Mouse (Mus musculus) cerebellum, adult 18-20 months (tissue): ENCODE measurements at regions not wholly inside any gene's neighbourhood (a gene's known extent, or its start where the extent isn't known, plus 50 kb on each side); places are given as distances from the start of the nearest gene placed in this dataset.
"Not testable (repeated sequence)": the region's sequence is repeated elsewhere in the genome, so short reads cannot be mapped to it uniquely, and the experiment has no call there.

Experiments used
- DNase-seq, 2 experiments: peaks; one replicate each; pipeline ENCODE4 v3.0.0; 2021

GRCm38 (mm10) chr5:7428291-7428690, 83.7 kb upstream of the Zfp804b start:
- no peak for DNase-seq

GRCm38 (mm10) chr5:7436461-7436860, 91.9 kb upstream of the Zfp804b start:
- DNase-seq, result no peak

GRCm38 (mm10) chr5:7448001-7448400, 103.4 kb upstream of the Zfp804b start:
- DNase-seq, result no peak

GRCm38 (mm10) chr5:7454896-7455295, 110.3 kb upstream of the Zfp804b start:
- no peak for DNase-seq

GRCm38 (mm10) chr5:7457102-7457501, 112.5 kb upstream of the Zfp804b start:
- DNase-seq, result no peak

GRCm38 (mm10) chr5:7489150-7489549, 144.6 kb upstream of the Zfp804b start:
- no peak for DNase-seq

GRCm38 (mm10) chr5:7489602-7490001, 145.0 kb upstream of the Zfp804b start:
- no peak for DNase-seq

GRCm38 (mm10) chr5:7517520-7518181, 173.1 kb upstream of the Zfp804b start:
- DNase-seq, result no peak

- DNase-seq, result no peak
Observed at GRCm38 (mm10) chr5:7532686-7533199, 188.2 kb upstream of the Zfp804b start.

- DNase-seq, result no peak
Observed at GRCm38 (mm10) chr5:7539812-7540645, 195.5 kb upstream of the Zfp804b start.

GRCm38 (mm10) chr5:7540646-7541038, 196.1 kb upstream of the Zfp804b start:
- DNase-seq, result no peak

GRCm38 (mm10) chr5:7543857-7544256, 199.3 kb upstream of the Zfp804b start:
- DNase-seq, result no peak

GRCm38 (mm10) chr5:7580413-7580812, 235.9 kb upstream of the Zfp804b start:
- DNase-seq, result no peak

GRCm38 (mm10) chr5:7586547-7586946, 242.0 kb upstream of the Zfp804b start:
- no peak for DNase-seq

GRCm38 (mm10) chr5:7600418-7600817, 255.9 kb upstream of the Zfp804b start:
- no peak for DNase-seq

GRCm38 (mm10) chr5:7607517-7607916, 263.0 kb upstream of the Zfp804b start:
- no peak for DNase-seq

- no peak for DNase-seq
Observed at GRCm38 (mm10) chr5:7607924-7608323, 263.4 kb upstream of the Zfp804b start.

- peak; percentile 44 to 55 for DNase-seq
Observed at GRCm38 (mm10) chr5:7655280-7655679, 305.0 kb upstream of the Steap4 start.

- DNase-seq, result no peak
Observed at GRCm38 (mm10) chr5:7701776-7702175, 258.5 kb upstream of the Steap4 start.

- no peak for DNase-seq
Observed at GRCm38 (mm10) chr5:7719557-7719956, 240.7 kb upstream of the Steap4 start.

- no peak for DNase-seq
Observed at GRCm38 (mm10) chr5:7720061-7720460, 240.2 kb upstream of the Steap4 start.

GRCm38 (mm10) chr5:7720688-7721087, 239.6 kb upstream of the Steap4 start:
- DNase-seq, result no peak

GRCm38 (mm10) chr5:7732566-7732965, 227.7 kb upstream of the Steap4 start:
- not testable (repeated sequence) for DNase-seq

- no peak for DNase-seq
Observed at GRCm38 (mm10) chr5:7779827-7780226, 180.4 kb upstream of the Steap4 start.
